Mouse (Mus musculus): ENCODE results near the gene Strada. TPM values are rescaled to one million over a fixed set of nuclear protein-coding genes. Genes with fewer than 3 reads are reported as not detected.
"Not testable (repeated sequence)": the region's sequence is repeated elsewhere in the genome, so short reads cannot be mapped to it uniquely, and the experiment has no call there.

Gene Strada
- polyA plus RNA-seq, 1 experiment from 2014 or later = 21.9 TPM

DNA sequence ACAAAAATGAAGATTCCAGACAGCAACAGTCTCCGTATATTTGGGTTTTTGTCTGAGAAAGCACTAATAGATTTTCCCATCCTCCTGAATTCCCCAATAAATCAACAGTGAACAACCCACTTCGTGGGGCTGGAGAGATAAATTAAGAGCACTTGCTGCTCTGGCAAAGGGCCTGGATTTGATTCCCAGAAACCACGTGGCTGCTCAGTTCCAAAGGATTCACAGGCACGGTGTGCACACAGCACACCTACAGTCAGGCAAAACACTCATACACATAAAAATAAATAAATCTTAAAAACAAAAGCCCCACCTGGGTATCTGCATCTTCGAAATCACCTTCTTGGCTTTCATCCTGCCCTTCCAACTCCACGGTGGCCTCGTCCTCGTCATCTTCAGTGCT is 10.8 kb upstream of the Strada start:
- 78% methylated on average over 8 of the region's 8 CpGs for WGBS

DNA sequence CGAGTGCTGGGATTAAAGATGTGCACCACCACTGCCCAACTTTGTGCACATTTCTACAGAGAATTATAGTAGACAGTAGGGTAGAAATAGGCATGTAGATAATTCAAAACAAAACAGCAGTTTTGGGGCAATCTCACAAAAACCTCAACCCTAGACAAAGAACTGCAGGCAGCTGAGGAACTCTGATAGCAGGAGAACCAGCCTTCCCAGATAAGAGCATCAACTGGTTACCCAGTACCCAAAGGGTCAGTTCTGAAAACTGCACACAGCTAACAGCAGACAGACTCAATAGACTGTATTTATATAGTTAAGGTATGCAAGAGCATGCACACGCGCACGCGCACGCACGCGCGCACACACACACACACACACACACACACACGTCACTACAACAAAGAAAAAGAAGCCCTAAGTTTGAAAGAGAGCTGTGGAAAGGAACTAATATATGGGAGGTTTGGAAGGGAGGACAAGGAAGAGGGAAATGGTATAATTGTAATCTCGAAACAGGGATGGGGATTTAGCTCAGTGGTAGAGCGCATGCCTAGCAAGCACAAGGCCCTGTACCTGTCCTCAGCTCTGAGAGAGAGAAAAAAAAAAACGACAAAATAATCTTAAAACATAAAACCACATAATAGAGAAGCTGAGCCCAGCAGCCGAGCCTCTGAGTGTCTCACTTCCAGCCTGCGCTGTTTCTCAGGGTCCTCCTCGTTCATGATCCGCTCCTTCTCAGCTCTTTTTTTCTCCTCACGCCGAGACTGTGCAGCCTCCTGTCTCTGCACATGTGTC is 438 bp downstream of the Strada start:
- Histone ChIP-seq H3K27me3 (ENCODE audit: control insufficient read depth, insufficient read depth, low read length) (no peaks in the 10 kb centered on the region), H3K4me1 (ENCODE audit: control insufficient read depth, insufficient read depth, low read length) (no peaks in the 10 kb centered on the region), H3K4me2 (ENCODE audit: low read depth, low read length) (no peak overlapping the region), H3K9ac (ENCODE audit: low read length) (no peak overlapping the region), H3K9me3 (replicated peaks; ENCODE audit: control insufficient read depth, low read length) (no peaks in the 10 kb centered on the region), H3K36me3 (ENCODE audit: control insufficient read depth, insufficient read depth) (peaks cover 52% of the 10 kb centered on the region), H3K4me3 (ENCODE audit: low read length) (no peak overlapping the region), H3K27ac (ENCODE audit: low read length) (no peak overlapping the region; the same call in 1 of the 2 replicates)
- 88% methylated on average over 19 of the region's 19 CpGs for WGBS
- no peak for ATAC-seq (replicated peaks; ENCODE audit: extremely low read depth, insufficient read depth, low FRiP score)

More for the DNA sequence above, 10.8 kb upstream of the Strada start:
- Histone ChIP-seq H3K27me3 (ENCODE audit: control insufficient read depth, insufficient read depth, low read length) (no peaks in the 10 kb centered on the region), H3K36me3 (ENCODE audit: control insufficient read depth, insufficient read depth) (peaks cover 37% of the 10 kb centered on the region), H3K4me1 (ENCODE audit: control insufficient read depth, insufficient read depth, low read length) (peaks cover 21% of the 10 kb centered on the region), H3K9me3 (replicated peaks; ENCODE audit: control insufficient read depth, low read length) (no peaks in the 10 kb centered on the region), H3K27ac (ENCODE audit: low read length) (no peak overlapping the region), H3K4me2 (ENCODE audit: low read depth, low read length) (no peak overlapping the region), H3K9ac (ENCODE audit: low read length) (no peak overlapping the region), H3K4me3 (ENCODE audit: low read length) (no peak overlapping the region)
- ATAC-seq (replicated peaks; ENCODE audit: extremely low read depth, insufficient read depth, low FRiP score) = no peak

DNA sequence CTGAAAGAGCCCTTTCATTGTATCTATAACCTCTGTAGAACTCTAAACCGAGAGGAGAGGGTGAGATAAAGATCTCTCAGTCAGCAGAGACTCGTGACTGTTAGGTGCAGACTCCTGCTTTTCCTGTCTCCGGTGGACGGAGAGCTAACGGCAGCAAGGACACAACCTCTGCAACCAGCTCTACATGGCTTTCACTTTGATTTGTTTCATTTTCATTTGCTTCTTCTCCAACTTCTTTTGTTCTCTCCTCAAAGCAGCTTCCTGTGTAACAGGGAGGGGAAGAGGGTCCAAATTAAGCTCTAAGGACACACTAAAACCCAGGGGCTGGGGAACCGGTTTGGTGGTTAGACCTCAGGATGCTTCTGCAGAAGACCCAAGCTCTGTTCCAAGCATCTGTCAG is 1.2 kb downstream of the Strada start:
- WGBS = 60% methylated on average over 6 of the region's 6 CpGs
- Histone ChIP-seq H3K9ac (ENCODE audit: low read length) (no peak overlapping the region), H3K4me1 (ENCODE audit: control insufficient read depth, insufficient read depth, low read length) (no peaks in the 10 kb centered on the region), H3K9me3 (replicated peaks; ENCODE audit: control insufficient read depth, low read length) (no peaks in the 10 kb centered on the region), H3K27ac (ENCODE audit: low read length) (no peak overlapping the region; the same call in 1 of the 2 replicates), H3K36me3 (ENCODE audit: control insufficient read depth, insufficient read depth) (peaks cover 47% of the 10 kb centered on the region), H3K27me3 (ENCODE audit: control insufficient read depth, insufficient read depth, low read length) (no peaks in the 10 kb centered on the region), H3K4me2 (ENCODE audit: low read depth, low read length) (no peak overlapping the region), H3K4me3 (ENCODE audit: low read length) (no peak overlapping the region)
- ATAC-seq (replicated peaks; ENCODE audit: extremely low read depth, insufficient read depth, low FRiP score) = no peak

DNA sequence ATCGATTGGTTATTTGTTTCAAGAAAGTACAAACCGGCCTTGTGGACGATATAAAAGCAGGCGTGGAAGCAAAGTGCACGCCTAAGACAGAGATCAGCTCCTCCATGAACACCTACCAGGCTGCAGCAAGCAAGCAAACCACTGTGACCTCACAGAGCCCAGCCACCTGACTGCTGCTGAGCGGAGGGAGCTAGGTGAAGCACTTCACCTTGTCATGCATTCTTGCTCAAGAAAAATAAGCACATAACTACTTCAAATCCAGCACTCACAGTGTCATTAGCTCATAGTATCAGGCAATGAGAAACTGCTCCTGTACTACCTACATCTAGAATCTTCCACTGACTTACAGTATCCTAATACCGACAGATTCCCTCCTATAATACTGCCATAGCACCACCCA is 2.0 kb downstream of the Strada start:
- H3K27me3 ChIP-seq (ENCODE audit: control insufficient read depth, insufficient read depth, low read length); H3K27ac ChIP-seq (ENCODE audit: low read length); H3K9ac ChIP-seq (ENCODE audit: low read length); H3K9me3 ChIP-seq (replicated peaks; ENCODE audit: control insufficient read depth, low read length); H3K4me3 ChIP-seq (ENCODE audit: low read length); H3K4me2 ChIP-seq (ENCODE audit: low read depth, low read length); ATAC-seq (replicated peaks; ENCODE audit: extremely low read depth, insufficient read depth, low FRiP score); H3K4me1 ChIP-seq (ENCODE audit: control insufficient read depth, insufficient read depth, low read length): not testable (repeated sequence)
- WGBS = 93% methylated on average over 7 of the region's 7 CpGs
- H3K36me3 ChIP-seq (ENCODE audit: control insufficient read depth, insufficient read depth) = peaks cover 42% of the 10 kb centered on the region

DNA sequence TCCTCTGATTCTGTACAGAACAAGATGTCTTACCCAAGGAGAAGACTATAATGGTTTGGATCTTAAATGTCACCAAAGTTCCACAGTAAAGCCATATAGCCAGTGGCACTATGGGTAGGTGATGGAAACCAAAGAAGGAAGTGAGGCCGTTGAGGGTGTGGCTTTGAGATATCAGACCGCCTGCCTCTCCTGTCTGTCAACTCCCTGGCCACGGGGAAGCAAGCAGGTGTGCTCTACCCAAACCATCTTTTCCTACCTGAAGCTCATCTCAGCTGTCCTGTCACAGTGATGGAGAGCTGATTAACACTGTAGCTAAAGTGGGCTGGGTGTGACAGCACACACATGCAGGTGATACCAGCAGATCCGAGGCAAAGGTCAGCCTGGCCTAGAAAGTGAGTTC is 3.7 kb downstream of the Strada start:
- H3K4me3 ChIP-seq (ENCODE audit: low read length) = no peak overlapping the region
- ATAC-seq (replicated peaks; ENCODE audit: extremely low read depth, insufficient read depth, low FRiP score) = no peak
- 80% methylated on average over 4 of the region's 4 CpGs for WGBS
- H3K9ac ChIP-seq (ENCODE audit: low read length) = no peak overlapping the region
- peaks cover 29% of the 10 kb centered on the region for H3K36me3 ChIP-seq (ENCODE audit: control insufficient read depth, insufficient read depth)
- H3K27me3 ChIP-seq (ENCODE audit: control insufficient read depth, insufficient read depth, low read length) = no peaks in the 10 kb centered on the region
- no peak overlapping the region for H3K4me2 ChIP-seq (ENCODE audit: low read depth, low read length)
- H3K9me3 ChIP-seq (replicated peaks; ENCODE audit: control insufficient read depth, low read length) = no peaks in the 10 kb centered on the region
- H3K4me1 ChIP-seq (ENCODE audit: control insufficient read depth, insufficient read depth, low read length) = peaks cover 3% of the 10 kb centered on the region
- no peak overlapping the region for H3K27ac ChIP-seq (ENCODE audit: low read length)

DNA sequence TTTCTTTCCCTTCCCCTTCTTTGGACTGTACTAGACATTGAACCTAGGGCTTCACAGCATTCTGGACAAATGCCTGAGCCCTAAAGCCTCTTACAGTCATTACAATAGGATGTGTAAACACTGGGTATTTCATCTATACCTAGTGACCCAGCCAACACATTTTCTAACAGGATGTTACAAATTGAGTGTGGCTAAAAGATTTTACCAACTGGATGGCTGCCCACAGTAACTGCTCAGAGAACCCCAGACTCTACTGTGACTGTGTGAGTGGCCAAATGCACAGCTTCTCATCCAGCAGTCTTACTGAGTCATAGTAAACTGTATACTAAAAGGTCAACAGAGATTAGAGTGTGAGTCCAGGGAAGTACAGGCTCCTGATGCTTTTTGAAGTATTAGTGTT is 6.6 kb downstream of the Strada start:
- Histone ChIP-seq H3K9ac (ENCODE audit: low read length) (no peak overlapping the region), H3K36me3 (ENCODE audit: control insufficient read depth, insufficient read depth) (peaks cover 7% of the 10 kb centered on the region; the same call in 1 of the 2 replicates), H3K27ac (ENCODE audit: low read length) (peak overlapping the region; percentile 39; the same call in 1 of the 2 replicates), H3K4me3 (ENCODE audit: low read length) (no peak overlapping the region), H3K9me3 (replicated peaks; ENCODE audit: control insufficient read depth, low read length) (no peaks in the 10 kb centered on the region), H3K27me3 (ENCODE audit: control insufficient read depth, insufficient read depth, low read length) (no peaks in the 10 kb centered on the region), H3K4me2 (ENCODE audit: low read depth, low read length) (no peak overlapping the region), H3K4me1 (ENCODE audit: control insufficient read depth, insufficient read depth, low read length) (peaks cover 11% of the 10 kb centered on the region)
- no peak for ATAC-seq (replicated peaks; ENCODE audit: extremely low read depth, insufficient read depth, low FRiP score)

DNA sequence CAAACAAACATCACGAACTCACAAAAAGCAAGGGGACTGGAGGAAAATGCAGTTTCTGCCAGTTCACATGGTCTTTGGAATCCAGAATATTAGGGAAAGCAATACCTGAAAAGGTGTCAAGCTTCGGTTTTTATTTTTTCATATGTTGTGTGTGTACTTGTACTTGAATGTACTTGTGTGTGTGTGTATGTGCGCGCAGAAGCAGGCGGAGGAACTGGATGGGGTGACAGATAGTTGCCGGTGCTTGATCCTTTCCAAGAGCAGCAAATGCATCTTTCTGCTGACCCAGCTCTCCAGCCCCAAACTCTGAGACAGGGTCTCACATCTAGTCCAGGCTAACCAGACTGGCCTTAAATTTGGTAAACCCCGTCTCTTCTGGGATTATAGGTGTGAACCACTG is 7.1 kb downstream of the Strada start:
- H3K4me2 ChIP-seq (ENCODE audit: low read depth, low read length) = no peak overlapping the region
- peaks cover 11% of the 10 kb centered on the region for H3K4me1 ChIP-seq (ENCODE audit: control insufficient read depth, insufficient read depth, low read length)
- peak overlapping the region; percentile 39; the same call in 1 of the 2 replicates for H3K27ac ChIP-seq (ENCODE audit: low read length)
- H3K27me3 ChIP-seq (ENCODE audit: control insufficient read depth, insufficient read depth, low read length) = no peaks in the 10 kb centered on the region
- WGBS = 91% methylated on average over 7 of the region's 7 CpGs
- no peaks in the 10 kb centered on the region for H3K9me3 ChIP-seq (replicated peaks; ENCODE audit: control insufficient read depth, low read length)
- no peak overlapping the region for H3K4me3 ChIP-seq (ENCODE audit: low read length)
- H3K36me3 ChIP-seq (ENCODE audit: control insufficient read depth, insufficient read depth) = peaks cover 7% of the 10 kb centered on the region; the same call in 1 of the 2 replicates
- no peak overlapping the region for H3K9ac ChIP-seq (ENCODE audit: low read length)
- ATAC-seq (replicated peaks; ENCODE audit: extremely low read depth, insufficient read depth, low FRiP score) = no peak

DNA sequence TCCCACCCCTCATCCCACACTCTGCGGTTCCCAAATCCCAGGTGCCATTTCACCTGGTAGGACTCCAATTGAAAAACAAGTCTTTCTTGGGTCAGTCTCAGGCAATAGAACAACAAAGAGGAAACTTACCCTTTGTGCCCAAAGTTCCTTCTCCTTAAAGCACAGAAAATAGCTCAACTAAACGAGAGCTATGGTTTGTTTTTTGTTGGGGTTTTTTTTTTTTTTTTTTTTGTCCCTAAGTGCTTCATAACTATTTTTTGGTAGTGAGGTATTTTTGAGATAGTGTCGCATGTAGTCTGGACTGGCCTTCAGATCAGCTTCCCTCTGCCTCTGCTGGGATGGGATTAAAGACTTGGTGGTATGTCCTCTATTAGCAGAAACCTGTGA is 7.8 kb downstream of the Strada start:
- Histone ChIP-seq H3K27ac (ENCODE audit: low read length) (peak overlapping the region; percentile 84), H3K9ac (ENCODE audit: low read length) (peak overlapping the region; percentile 78), H3K27me3 (ENCODE audit: control insufficient read depth, insufficient read depth, low read length) (no peaks in the 10 kb centered on the region), H3K4me1 (ENCODE audit: control insufficient read depth, insufficient read depth, low read length) (peaks cover 11% of the 10 kb centered on the region), H3K4me3 (ENCODE audit: low read length) (peak overlapping the region; percentile 57), H3K9me3 (replicated peaks; ENCODE audit: control insufficient read depth, low read length) (no peaks in the 10 kb centered on the region), H3K4me2 (ENCODE audit: low read depth, low read length) (peak overlapping the region; percentile 87), H3K36me3 (ENCODE audit: control insufficient read depth, insufficient read depth) (peaks cover 7% of the 10 kb centered on the region; the same call in 1 of the 2 replicates)
- ATAC-seq (replicated peaks; ENCODE audit: extremely low read depth, insufficient read depth, low FRiP score) = no peak
- WGBS = 32% methylated on average over 3 of the region's 3 CpGs

DNA sequence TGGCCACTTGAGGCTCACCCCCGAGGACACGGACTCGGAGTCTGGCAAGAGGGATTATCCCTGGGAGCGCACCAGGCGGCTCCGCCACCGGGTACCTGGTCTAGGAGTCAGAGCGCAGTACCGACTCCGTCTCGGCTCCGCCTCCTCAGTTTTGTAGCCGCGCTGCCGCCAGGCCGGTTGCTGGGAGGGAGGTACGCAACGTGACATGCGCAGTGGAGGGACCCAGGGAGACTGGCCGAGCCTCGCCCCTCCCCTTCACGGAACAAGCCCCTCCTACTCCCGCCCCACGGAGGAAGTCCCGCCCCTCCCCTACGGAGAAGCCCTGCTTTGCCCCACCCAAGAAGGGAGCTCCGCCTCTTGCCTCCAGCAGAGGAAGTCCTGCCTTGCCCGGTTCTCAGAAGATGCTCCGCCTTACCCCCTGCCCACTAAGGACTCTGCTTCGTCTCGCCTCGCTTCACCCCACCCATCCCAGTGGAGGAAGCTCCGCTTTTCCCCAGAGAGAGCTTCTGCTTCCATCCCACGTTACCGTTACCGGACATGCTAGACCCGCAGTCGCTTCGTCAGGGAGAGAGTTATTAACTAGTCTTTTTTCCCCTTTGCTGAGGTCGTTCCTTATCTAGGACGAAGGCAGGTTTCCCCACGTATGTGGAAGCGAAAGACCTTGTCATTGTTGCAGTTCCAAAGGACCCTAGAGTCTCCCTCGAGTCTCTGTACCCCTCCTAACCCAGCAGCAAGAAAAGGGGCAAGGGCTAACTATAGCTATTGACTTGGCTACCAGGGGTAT is 8.4 kb downstream of the Strada start:
- Histone ChIP-seq H3K4me2 (ENCODE audit: low read depth, low read length) (peak overlapping the region; percentile 87), H3K27ac (ENCODE audit: low read length) (peak overlapping the region; percentile 84), H3K9me3 (replicated peaks; ENCODE audit: control insufficient read depth, low read length) (no peaks in the 10 kb centered on the region), H3K27me3 (ENCODE audit: control insufficient read depth, insufficient read depth, low read length) (no peaks in the 10 kb centered on the region), H3K4me1 (ENCODE audit: control insufficient read depth, insufficient read depth, low read length) (peaks cover 11% of the 10 kb centered on the region), H3K9ac (ENCODE audit: low read length) (peak overlapping the region; percentile 78), H3K36me3 (ENCODE audit: control insufficient read depth, insufficient read depth) (peaks cover 4% of the 10 kb centered on the region; the same call in 1 of the 2 replicates), H3K4me3 (ENCODE audit: low read length) (peak overlapping the region; percentile 57)
- WGBS = under 1% methylated on average over 44 of the region's 44 CpGs
- peak; percentile 94 for ATAC-seq (replicated peaks; ENCODE audit: extremely low read depth, insufficient read depth, low FRiP score)
